Mouse (Mus musculus): ENCODE data around the gene Stxbp5.

GRCm38 (mm10) chr10:9888655-9889054 lies 12.2 kb downstream of the Stxbp5 start:
- TF ChIP-seq CTCF (IDR thresholded peaks at IDR 0.05; ENCODE audit: low read depth, low read length) (no peak), POLR2A (IDR thresholded peaks at IDR 0.05; ENCODE audit: extremely low read depth, insufficient read depth, low read length) (no peak)
